In genomic region chr3:131107301-131108093, GRCm38 (mm10) we compare ENCODE assay signal across 9 mouse cellular contexts. TPM values are rescaled to one million over a fixed set of nuclear protein-coding genes. Genes with fewer than 3 reads are reported as not detected.
A peak's percentile ranks its signal among the peaks of the same experiment; 100 is the strongest.
DNase-seq lines count a peak whose midpoint lies in the region; ATAC-seq and TF ChIP-seq lines count a peak whose summit lies in the region.
"Had no signal": no experiment of that assay in that cellular context is flagged by ENCODE, and none has a peak within 500 bp of the region (broad histone marks: within the 10 kb centered on the region; RNA-seq: fewer than 3 reads in every experiment).

No protein-coding gene starts in this region.

- peak overlapping the region; percentile 43 for H3K4me3 ChIP-seq in kidney, embryonic 14.5 days (ENCODE audit: low read length)
- no peak overlapping the region for H3K4me3 ChIP-seq in kidney, adult 2 months (ENCODE audit: insufficient read depth, low read depth, low read length)
- H3K4me3 ChIP-seq in heart, embryonic 15.5 days = peak overlapping the region; percentile 52
- peak overlapping the region; percentile 34 for H3K4me3 ChIP-seq in midbrain, embryonic 16.5 days (ENCODE audit: low read depth, low read length)

- H3K9ac ChIP-seq in kidney, embryonic 14.5 days (ENCODE audit: low read depth, low read length) = peak overlapping the region; percentile 31; the same call in 1 of the 2 replicates
- no peak overlapping the region for H3K9ac ChIP-seq in heart, embryonic 15.5 days
- H3K9ac ChIP-seq in midbrain, embryonic 16.5 days (ENCODE audit: low read depth, low read length) = peak overlapping the region; percentile 65

- no peak for TF ChIP-seq CTCF in kidney, adult 2 months (conservative IDR thresholded peaks at IDR 0.05; ENCODE audit: insufficient read depth, insufficient read length, low read depth, low read length)

- H3K27ac ChIP-seq in kidney, embryonic 14.5 days (ENCODE audit: low read depth, low read length) = no peak overlapping the region
- no peak overlapping the region for H3K27ac ChIP-seq in kidney, adult 2 months (ENCODE audit: insufficient read depth, low read depth, low read length)
- no peak overlapping the region for H3K27ac ChIP-seq in heart, embryonic 15.5 days
- H3K27ac ChIP-seq in midbrain, embryonic 16.5 days (ENCODE audit: low read length) = peak overlapping the region; percentile 80

- H3K4me1 ChIP-seq in kidney, embryonic 14.5 days (ENCODE audit: control insufficient read depth, insufficient read depth, low read length) = peaks cover 25% of the 10 kb centered on the region
- H3K4me1 ChIP-seq in kidney, adult 2 months (ENCODE audit: control insufficient read depth, insufficient read depth, low read length) = no peaks in the 10 kb centered on the region
- H3K4me1 ChIP-seq in heart, embryonic 15.5 days (replicated peaks) = peaks cover 57% of the 10 kb centered on the region
- H3K4me1 ChIP-seq in midbrain, embryonic 16.5 days (ENCODE audit: control insufficient read depth, insufficient read depth, low read length) = peaks cover 37% of the 10 kb centered on the region

- no peaks in the 10 kb centered on the region for H3K9me3 ChIP-seq in kidney, embryonic 14.5 days (ENCODE audit: control insufficient read depth, low read length)
- H3K9me3 ChIP-seq in heart, embryonic 15.5 days (replicated peaks) = no peaks in the 10 kb centered on the region
- H3K9me3 ChIP-seq in midbrain, embryonic 16.5 days (replicated peaks; ENCODE audit: control insufficient read depth, low read length, poor library complexity, severe bottlenecking) = no peaks in the 10 kb centered on the region

- no peaks in the 10 kb centered on the region for H3K36me3 ChIP-seq in kidney, embryonic 14.5 days (ENCODE audit: control insufficient read depth, insufficient read depth, low read length)
- H3K36me3 ChIP-seq in kidney, adult 2 months (ENCODE audit: control insufficient read depth, insufficient read depth, low read length) = no peaks in the 10 kb centered on the region
- H3K36me3 ChIP-seq in heart, embryonic 15.5 days = no peaks in the 10 kb centered on the region
- no peaks in the 10 kb centered on the region for H3K36me3 ChIP-seq in midbrain, embryonic 16.5 days (ENCODE audit: control insufficient read depth, insufficient read depth, low read length)

- TF ChIP-seq POLR2A in kidney, adult 2 months (IDR thresholded peaks at IDR 0.05; ENCODE audit: low read depth, low read length) = no peak

- H3K4me2 ChIP-seq in kidney, embryonic 14.5 days (replicated peaks; ENCODE audit: low read depth, low read length) = peak overlapping the region; percentile 72
- H3K4me2 ChIP-seq in heart, embryonic 15.5 days = peak overlapping the region; percentile 84
- H3K4me2 ChIP-seq in midbrain, embryonic 16.5 days (ENCODE audit: low read length) = peak overlapping the region; percentile 87

- DNase-seq in kidney, adult 2 months = no peak
- peak; percentile 57 for DNase-seq in T-cell, adult 2 months (ENCODE audit: low spot score)
- DNase-seq in left cerebral cortex, adult 8-10 months (ENCODE audit: low spot score in 2 of 2) = no peak

- peaks cover 59% of the 10 kb centered on the region for H3K27me3 ChIP-seq in kidney, embryonic 14.5 days (ENCODE audit: control insufficient read depth, insufficient read depth, low read length)
- H3K27me3 ChIP-seq in kidney, adult 2 months (replicated peaks; ENCODE audit: control insufficient read depth, insufficient read depth, low read length) = peaks cover 17% of the 10 kb centered on the region
- peaks cover 82% of the 10 kb centered on the region for H3K27me3 ChIP-seq in heart, embryonic 15.5 days
- 0 out of 2 replicates have a peak, but pooled peaks cover 4% of the 10 kb centered on the region for H3K27me3 ChIP-seq in midbrain, embryonic 16.5 days (ENCODE audit: control insufficient read depth, insufficient read depth, low read depth, low read length)

- no peak for ATAC-seq in kidney, embryonic 14.5 days (ENCODE audit: low FRiP score, low TSS enrichment)
- no peak for ATAC-seq in heart, embryonic 15.5 days (replicated peaks; ENCODE audit: insufficient number of reproducible peaks, insufficient read depth, low FRiP score, low read depth)
- ATAC-seq in midbrain, embryonic 16.5 days = no peak
- ATAC-seq in inflammation-experienced regulatory T-cells, adult 6 months = no peak
- no peak for ATAC-seq in frontal cortex, adult (ENCODE audit: low TSS enrichment)
- ATAC-seq: Patski had no signal

- under 1% methylated on average over 34 of the region's 34 CpGs for WGBS in kidney, embryonic 14.5 days
- WGBS in kidney, adult 2 months = 6% methylated on average over 34 of the region's 34 CpGs
- WGBS in heart, embryonic 15.5 days = 3% methylated on average over 34 of the region's 34 CpGs
- WGBS in midbrain, embryonic 16.5 days = 2% methylated on average over 34 of the region's 34 CpGs

RNA-seq across cellular contexts. Expression of gene Lef1, which starts 2.8 kb away (rescaled TPM):
- 31.9 and 32.1 TPM in 2 replicates for polyA plus RNA-seq in kidney, embryonic 14.5 days (2014; fragmentation: Nextera tagmentation; extraction: Ambion mirVana)
- polyA plus RNA-seq in kidney, adult 2 months (2012; rRNA removed) = 2.3 and 8.4 TPM in 2 replicates
- 6.5 and 21.8 TPM in 2 replicates for polyA plus RNA-seq in heart, embryonic 15.5 days (2015; fragmentation: Nextera tagmentation; extraction: Ambion mirVana)
- 67.6 and 81.3 TPM in 2 replicates for polyA plus RNA-seq in midbrain, embryonic 16.5 days (2015; fragmentation: Nextera tagmentation; extraction: Ambion mirVana)
- 100 to 1,000 TPM; 103 to 195 (median 174) TPM for polyA plus RNA-seq in inflammation-experienced regulatory T-cells, adult 6 months (2017; shearing (Covaris generic))
- 1 to 10 TPM; 7.4 to 7.6 (median 7.4) TPM for total RNA-seq in left cerebral cortex, adult 8-10 months (2022)
